Mouse (Mus musculus): ENCODE results near the gene Cdh13. TPM values are rescaled to one million over a fixed set of nuclear protein-coding genes. Genes with fewer than 3 reads are reported as not detected.

Gene Cdh13
- polyA plus RNA-seq, 1 experiment: 30.7 TPM

GRCm38 (mm10) chr8:118433553-118434180 is 150.1 kb downstream of the Cdh13 start:
- peak overlapping the region; percentile 98 for H3K27ac ChIP-seq (replicated peaks; ENCODE audit: low read depth, low read length)
- H3K4me1 ChIP-seq (ENCODE audit: control insufficient read depth, insufficient read depth, insufficient read length, low read length): peaks cover 16% of the 10 kb centered on the region
- no peak overlapping the region for H3K4me3 ChIP-seq (ENCODE audit: insufficient read depth, low read depth, low read length)

GRCm38 (mm10) chr8:118436751-118437150 is 153.2 kb downstream of the Cdh13 start:
- peak overlapping the region; percentile 10; the same call in 1 of the 2 replicates for H3K27ac ChIP-seq (replicated peaks; ENCODE audit: low read depth, low read length)
- H3K4me1 ChIP-seq (ENCODE audit: control insufficient read depth, insufficient read depth, insufficient read length, low read length): peaks cover 11% of the 10 kb centered on the region
- H3K4me3 ChIP-seq (ENCODE audit: insufficient read depth, low read depth, low read length): no peak overlapping the region

GRCm38 (mm10) chr8:118437152-118437551 is 153.6 kb downstream of the Cdh13 start:
- no peak overlapping the region for H3K4me3 ChIP-seq (ENCODE audit: insufficient read depth, low read depth, low read length)
- H3K4me1 ChIP-seq (ENCODE audit: control insufficient read depth, insufficient read depth, insufficient read length, low read length): peaks cover 7% of the 10 kb centered on the region
- 0 out of 2 replicates have a peak overlapping the region, but pooled peaks have one; percentile 10 for H3K27ac ChIP-seq (replicated peaks; ENCODE audit: low read depth, low read length)

- no peak overlapping the region for H3K27ac ChIP-seq (replicated peaks; ENCODE audit: low read depth, low read length)
Measured at GRCm38 (mm10) chr8:118437874-118438273, 154.3 kb downstream of the Cdh13 start.

GRCm38 (mm10) chr8:118439857-118440256 is 156.3 kb downstream of the Cdh13 start:
- H3K27ac ChIP-seq (replicated peaks; ENCODE audit: low read depth, low read length): peak overlapping the region; percentile 45; the same call in 1 of the 2 replicates
- H3K4me3 ChIP-seq (ENCODE audit: insufficient read depth, low read depth, low read length): no peak overlapping the region
- H3K4me1 ChIP-seq (ENCODE audit: control insufficient read depth, insufficient read depth, insufficient read length, low read length): peaks cover 9% of the 10 kb centered on the region; the same call in 1 of the 2 replicates

More at GRCm38 (mm10) chr8:118437874-118438273, 154.3 kb downstream of the Cdh13 start:
- Histone ChIP-seq H3K4me1 (ENCODE audit: control insufficient read depth, insufficient read depth, insufficient read length, low read length) (peaks cover 6% of the 10 kb centered on the region), H3K4me3 (ENCODE audit: insufficient read depth, low read depth, low read length) (no peak overlapping the region)

- no peak overlapping the region for H3K4me3 ChIP-seq (ENCODE audit: insufficient read depth, low read depth, low read length)
- H3K4me1 ChIP-seq (ENCODE audit: control insufficient read depth, insufficient read depth, insufficient read length, low read length): peaks cover 13% of the 10 kb centered on the region; the same call in 1 of the 2 replicates
- peak overlapping the region; percentile 71; the same call in 1 of the 2 replicates for H3K27ac ChIP-seq (replicated peaks; ENCODE audit: low read depth, low read length)
Measured at GRCm38 (mm10) chr8:118443361-118443760, 159.8 kb downstream of the Cdh13 start.

- Histone ChIP-seq H3K4me1 (ENCODE audit: control insufficient read depth, insufficient read depth, insufficient read length, low read length) (peaks cover 13% of the 10 kb centered on the region; the same call in 1 of the 2 replicates), H3K4me3 (ENCODE audit: insufficient read depth, low read depth, low read length) (no peak overlapping the region), H3K27ac (replicated peaks; ENCODE audit: low read depth, low read length) (peak overlapping the region; percentile 96)
Measured at GRCm38 (mm10) chr8:118444651-118445207, 161.2 kb downstream of the Cdh13 start.

- Histone ChIP-seq H3K27ac (replicated peaks; ENCODE audit: low read depth, low read length) (no peak overlapping the region), H3K4me1 (ENCODE audit: control insufficient read depth, insufficient read depth, insufficient read length, low read length) (peaks cover 13% of the 10 kb centered on the region; the same call in 1 of the 2 replicates), H3K4me3 (ENCODE audit: insufficient read depth, low read depth, low read length) (no peak overlapping the region)
Measured at GRCm38 (mm10) chr8:118446516-118446915, 163.0 kb downstream of the Cdh13 start.

- Histone ChIP-seq H3K4me3 (ENCODE audit: insufficient read depth, low read depth, low read length) (no peak overlapping the region), H3K4me1 (ENCODE audit: control insufficient read depth, insufficient read depth, insufficient read length, low read length) (peaks cover 13% of the 10 kb centered on the region; the same call in 1 of the 2 replicates), H3K27ac (replicated peaks; ENCODE audit: low read depth, low read length) (no peak overlapping the region)
Measured at GRCm38 (mm10) chr8:118448011-118448410, 164.5 kb downstream of the Cdh13 start.

- H3K4me1 ChIP-seq (ENCODE audit: control insufficient read depth, insufficient read depth, insufficient read length, low read length): no peaks in the 10 kb centered on the region
- no peak overlapping the region for H3K4me3 ChIP-seq (ENCODE audit: insufficient read depth, low read depth, low read length)
- H3K27ac ChIP-seq (replicated peaks; ENCODE audit: low read depth, low read length): no peak overlapping the region
Measured at GRCm38 (mm10) chr8:118452445-118453103, 169.0 kb downstream of the Cdh13 start.

- Histone ChIP-seq H3K4me3 (ENCODE audit: insufficient read depth, low read depth, low read length) (no peak overlapping the region), H3K4me1 (ENCODE audit: control insufficient read depth, insufficient read depth, insufficient read length, low read length) (no peaks in the 10 kb centered on the region), H3K27ac (replicated peaks; ENCODE audit: low read depth, low read length) (no peak overlapping the region)
Measured at GRCm38 (mm10) chr8:118455245-118455644, 171.7 kb downstream of the Cdh13 start.

GRCm38 (mm10) chr8:118465330-118465948 is 181.9 kb downstream of the Cdh13 start:
- Histone ChIP-seq H3K4me3 (ENCODE audit: insufficient read depth, low read depth, low read length) (no peak overlapping the region), H3K27ac (replicated peaks; ENCODE audit: low read depth, low read length) (no peak overlapping the region), H3K4me1 (ENCODE audit: control insufficient read depth, insufficient read depth, insufficient read length, low read length) (no peaks in the 10 kb centered on the region)

GRCm38 (mm10) chr8:118477587-118477986 is 194.1 kb downstream of the Cdh13 start:
- Histone ChIP-seq H3K4me3 (ENCODE audit: insufficient read depth, low read depth, low read length) (no peak overlapping the region), H3K4me1 (ENCODE audit: control insufficient read depth, insufficient read depth, insufficient read length, low read length) (no peaks in the 10 kb centered on the region), H3K27ac (replicated peaks; ENCODE audit: low read depth, low read length) (no peak overlapping the region)

- Histone ChIP-seq H3K4me1 (ENCODE audit: control insufficient read depth, insufficient read depth, insufficient read length, low read length) (no peaks in the 10 kb centered on the region), H3K27ac (replicated peaks; ENCODE audit: low read depth, low read length) (no peak overlapping the region), H3K4me3 (ENCODE audit: insufficient read depth, low read depth, low read length) (no peak overlapping the region)
Measured at GRCm38 (mm10) chr8:118488735-118489134, 205.2 kb downstream of the Cdh13 start.

- no peak overlapping the region for H3K27ac ChIP-seq (replicated peaks; ENCODE audit: low read depth, low read length)
- H3K4me1 ChIP-seq (ENCODE audit: control insufficient read depth, insufficient read depth, insufficient read length, low read length): no peaks in the 10 kb centered on the region
Measured at GRCm38 (mm10) chr8:118502509-118502908, 219.0 kb downstream of the Cdh13 start.

More at GRCm38 (mm10) chr8:118502509-118502908, 219.0 kb downstream of the Cdh13 start:
- no peak overlapping the region for H3K4me3 ChIP-seq (ENCODE audit: insufficient read depth, low read depth, low read length)
